Mouse (Mus musculus): Measurements from ENCODE around the gene Stard7.

GRCm38 (mm10) chr2:127339262-127339661, 69.2 kb downstream of the Stard7 start:
- TF ChIP-seq POLR2A (IDR thresholded peaks at IDR 0.05; ENCODE audit: insufficient read depth, low read length) (no peak), CTCF (IDR thresholded peaks at IDR 0.05; ENCODE audit: low read depth, low read length) (no peak), EP300 (IDR thresholded peaks at IDR 0.05; ENCODE audit: insufficient read depth, low read depth, low read length) (no peak)
